Mouse (Mus musculus) ES-Bruce4 (cell line): ENCODE results near the gene Gstm2. TPM values are rescaled to one million over a fixed set of nuclear protein-coding genes. Genes with fewer than 3 reads are reported as not detected.
A peak's percentile ranks its signal among the peaks of the same experiment; 100 is the strongest.
"Not testable (repeated sequence)": the region's sequence is repeated elsewhere in the genome, so short reads cannot be mapped to it uniquely, and the experiment has no call there.

Experiments
- H3K27ac ChIP-seq: 2 replicates; pipeline ENCODE4 v1.5.1; 2012; ENCODE audit warnings: low read length, inconsistent platforms; ENCODE audit not compliant: insufficient read depth
- H3K27me3 ChIP-seq: 2 replicates; pipeline ENCODE4 v1.6.1; 2012; ENCODE audit warnings: mild to moderate bottlenecking, low read length, inconsistent platforms; ENCODE audit not compliant: control insufficient read depth, poor library complexity, insufficient read depth, severe bottlenecking
- H3K36me3 ChIP-seq: 2 replicates; pipeline ENCODE4 v1.6.1; 2012; ENCODE audit warnings: inconsistent platforms, mild to moderate bottlenecking, low read length, moderate library complexity; ENCODE audit not compliant: control insufficient read depth, poor library complexity, insufficient read depth, severe bottlenecking
- H3K4me1 ChIP-seq: one replicate; pipeline ENCODE4 v1.8.1; 2011; ENCODE audit warnings: low read length; ENCODE audit not compliant: control insufficient read depth, insufficient read depth
- H3K4me3 ChIP-seq: 2 replicates; pipeline ENCODE4 v1.5.1; 2011; ENCODE audit warnings: low read depth, mild to moderate bottlenecking, low read length
- H3K9ac ChIP-seq: 2 replicates; pipeline ENCODE4 v1.6.1; 2012; ENCODE audit warnings: low read depth, mild to moderate bottlenecking, inconsistent platforms; ENCODE audit not compliant: poor library complexity, severe bottlenecking
- H3K9me3 ChIP-seq: replicated peaks from 2 replicates; pipeline ENCODE4 v1.6.1; 2012; ENCODE audit warnings: mild to moderate bottlenecking, low read length, inconsistent platforms; ENCODE audit not compliant: control insufficient read depth, poor library complexity, insufficient read depth, severe bottlenecking
- CTCF ChIP-seq: IDR thresholded peaks from one replicate; pipeline ENCODE4 v1.8.1; 2011; ENCODE audit warnings: low read depth, low read length
- EP300 ChIP-seq: IDR thresholded peaks from 2 replicates; pipeline ENCODE4 v1.6.1; 2011; ENCODE audit warnings: low read depth, low read length; ENCODE audit not compliant: insufficient read depth
- POLR2A ChIP-seq: IDR thresholded peaks from one replicate; pipeline ENCODE4 v1.8.1; 2011; ENCODE audit warnings: low read length; ENCODE audit not compliant: insufficient read depth
- polyA plus RNA-seq: library from polyadenylated mRNA; stranded (reverse); fragments of >200 nt; gene quantifications from 2 replicates; pipeline ENCODE4 v1.2.4, GENCODE M21; 2011; ENCODE audit warnings: low read depth; ENCODE audit not compliant: missing spikeins, insufficient read depth, insufficient read length

Gene Gstm2
- polyA plus RNA-seq, 1 experiment = 74.8 TPM

DNA sequence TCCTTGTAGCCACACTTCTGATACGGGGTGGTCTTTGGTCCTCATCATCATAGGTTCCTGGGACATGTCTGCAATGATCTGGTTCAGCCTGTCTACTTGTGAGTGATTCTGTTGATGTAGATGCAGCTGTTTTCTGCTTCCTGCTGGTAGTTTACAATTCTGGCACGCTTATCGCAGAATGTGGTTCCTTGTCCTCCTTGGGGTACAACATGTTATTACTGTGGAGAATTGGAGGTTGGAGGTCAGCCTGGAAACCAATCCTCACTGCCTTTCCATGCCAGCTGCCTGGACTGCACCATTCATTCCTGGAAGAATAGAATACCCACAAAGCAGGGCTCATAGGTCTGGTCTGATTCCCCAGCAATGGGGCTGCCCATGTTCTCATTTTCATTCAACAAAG is 13.2 kb upstream of the Gstm2 start:
- H3K27ac ChIP-seq = no peak overlapping the region
- no peak overlapping the region for H3K4me3 ChIP-seq
- H3K4me1 ChIP-seq = peaks cover 4% of the 10 kb centered on the region
- no peak overlapping the region for H3K9ac ChIP-seq
- H3K27me3 ChIP-seq = no peaks in the 10 kb centered on the region
- 0 out of 2 replicates have a peak, but pooled peaks cover 1% of the 10 kb centered on the region for H3K9me3 ChIP-seq
- TF ChIP-seq POLR2A (no peak), EP300 (no peak), CTCF (no peak)
- H3K36me3 ChIP-seq = no peaks in the 10 kb centered on the region

DNA sequence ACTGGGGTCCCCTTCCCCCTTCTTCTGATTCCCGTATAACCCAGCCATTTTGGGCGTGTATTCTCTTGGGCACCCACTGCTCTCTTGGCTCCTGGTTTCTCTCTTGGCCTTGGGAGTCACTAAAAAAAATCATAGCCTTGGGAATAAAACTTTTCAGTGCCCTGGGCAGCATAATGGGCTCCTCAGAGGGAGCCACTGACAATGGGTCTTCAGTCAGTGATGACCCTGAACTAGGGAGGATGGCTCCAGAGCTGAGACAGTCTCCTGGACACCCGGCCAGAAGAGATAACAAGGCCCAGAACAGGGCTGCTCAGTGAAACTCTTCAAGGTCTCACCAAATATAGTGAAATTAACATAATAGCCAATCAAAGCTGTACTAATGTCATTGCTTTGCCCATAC is 12.3 kb upstream of the Gstm2 start:
- Histone ChIP-seq H3K9me3 (peaks cover 8% of the 10 kb centered on the region; the same call in 1 of the 2 replicates), H3K27me3 (no peaks in the 10 kb centered on the region), H3K9ac (no peak overlapping the region), H3K4me1 (peaks cover 4% of the 10 kb centered on the region), H3K27ac (no peak overlapping the region), H3K4me3 (no peak overlapping the region), H3K36me3 (no peaks in the 10 kb centered on the region)
- TF ChIP-seq CTCF = no peak
- no peak for TF ChIP-seq EP300
- no peak for TF ChIP-seq POLR2A

DNA sequence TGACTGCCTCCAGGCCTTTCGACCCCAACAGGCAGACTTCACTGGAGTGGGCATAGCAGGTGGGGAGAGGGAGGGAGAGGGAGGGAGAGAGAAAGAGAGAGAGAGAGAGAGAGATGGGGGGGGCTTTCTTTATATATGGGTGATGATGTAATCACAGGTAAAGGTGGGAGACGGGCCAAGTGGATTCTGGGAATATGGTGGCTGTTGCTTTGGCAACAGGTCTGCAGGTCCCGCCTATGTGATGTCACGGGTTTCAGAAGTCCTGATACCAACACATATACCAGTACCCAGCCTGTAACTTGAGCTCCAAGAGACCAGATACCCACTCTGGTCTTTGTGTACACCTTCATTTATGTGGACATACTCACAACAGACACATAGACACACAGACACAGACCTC is 10.3 kb upstream of the Gstm2 start:
- Histone ChIP-seq H3K9me3 (peaks cover 9% of the 10 kb centered on the region; the same call in 1 of the 2 replicates), H3K36me3 (no peaks in the 10 kb centered on the region), H3K27me3 (no peaks in the 10 kb centered on the region), H3K9ac (no peak overlapping the region), H3K4me1 (peaks cover 4% of the 10 kb centered on the region), H3K27ac (peak overlapping the region; percentile 97), H3K4me3 (no peak overlapping the region)
- TF ChIP-seq CTCF (no peak), POLR2A (no peak), EP300 (no peak)

DNA sequence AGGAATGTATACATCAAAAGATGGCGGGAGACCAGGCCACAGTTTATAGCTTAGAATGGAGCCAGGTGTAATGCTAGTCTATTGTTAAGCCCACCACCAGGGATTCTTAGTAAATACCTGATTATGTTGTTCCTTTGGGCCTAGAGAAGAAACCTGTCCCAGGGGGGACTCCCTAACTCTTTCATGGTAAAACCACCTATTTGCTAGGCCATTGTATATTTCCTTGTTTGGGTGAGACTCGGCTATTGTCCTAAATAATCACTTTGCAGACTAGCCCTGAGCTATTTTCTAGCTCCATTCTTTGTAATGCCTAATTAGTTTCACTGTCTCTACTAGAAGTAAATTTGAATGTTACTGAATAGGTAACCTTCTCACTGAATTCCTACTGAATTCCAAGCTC is 9.7 kb upstream of the Gstm2 start:
- not testable (repeated sequence) for H3K4me3 ChIP-seq, H3K9me3 ChIP-seq, H3K4me1 ChIP-seq, H3K27me3 ChIP-seq, H3K36me3 ChIP-seq
- H3K27ac ChIP-seq = peak overlapping the region; percentile 98
- H3K9ac ChIP-seq = 0 out of 2 replicates have a peak overlapping the region, but pooled peaks have one; percentile 35

DNA sequence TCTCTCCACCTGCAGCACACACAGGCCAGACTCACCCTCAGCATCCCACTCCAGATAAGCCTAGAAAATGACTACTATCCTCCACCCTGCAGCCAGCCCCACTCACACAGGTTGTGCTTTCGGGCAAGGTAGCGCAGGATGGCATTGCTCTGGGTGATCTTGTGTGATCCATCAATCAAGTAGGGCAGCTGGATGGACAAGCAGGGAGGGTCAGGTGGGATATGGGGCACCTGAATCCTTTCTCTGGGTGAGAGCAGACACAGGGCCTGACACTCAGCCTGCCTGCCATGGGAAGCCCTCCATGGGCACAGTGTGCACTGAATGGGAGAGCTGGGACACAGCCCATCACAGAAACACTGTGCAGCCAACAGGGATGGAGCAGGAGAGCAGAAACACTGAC is 1.1 kb downstream of the Gstm2 start:
- not testable (repeated sequence) for H3K9ac ChIP-seq, H3K27me3 ChIP-seq, H3K27ac ChIP-seq, H3K9me3 ChIP-seq, H3K36me3 ChIP-seq, H3K4me1 ChIP-seq, H3K4me3 ChIP-seq

DNA sequence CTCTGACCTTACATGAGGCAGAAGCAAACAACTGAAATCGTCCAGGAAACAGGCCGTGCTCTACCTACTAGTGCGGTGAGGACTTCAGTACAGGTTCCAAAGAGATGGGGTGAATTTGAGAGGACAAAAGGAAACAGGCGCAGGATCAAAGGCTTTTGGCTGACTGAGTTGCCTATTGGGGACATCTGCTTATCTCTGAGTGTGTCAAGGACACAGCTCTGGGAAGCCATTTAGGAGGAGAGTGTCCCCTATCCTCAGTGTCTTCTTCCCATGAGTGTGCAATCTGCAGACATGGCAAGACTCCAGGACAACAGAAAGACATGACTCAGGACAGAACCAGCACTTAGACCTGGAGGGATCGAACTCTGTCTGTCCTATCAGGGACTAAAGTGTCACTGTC is 1.8 kb downstream of the Gstm2 start:
- H3K9ac ChIP-seq = no peak overlapping the region
- no peaks in the 10 kb centered on the region for H3K36me3 ChIP-seq
- no peaks in the 10 kb centered on the region for H3K4me1 ChIP-seq
- no peak overlapping the region for H3K27ac ChIP-seq
- H3K4me3 ChIP-seq = no peak overlapping the region
- no peaks in the 10 kb centered on the region for H3K27me3 ChIP-seq
- TF ChIP-seq EP300 (no peak), POLR2A (no peak), CTCF (no peak)
- no peaks in the 10 kb centered on the region for H3K9me3 ChIP-seq
